Mouse (Mus musculus) small intestine, adult 2 months (tissue): ENCODE measurements around the gene Ntrk1.

Experiments
- CTCF ChIP-seq: fragments of 200-500 bp; IDR thresholded peaks from 2 replicates; pipeline ENCODE4 v1.5.1; 2012; ENCODE audit warnings: low read depth, mild to moderate bottlenecking, control low read depth, inconsistent platforms, low read length, moderate library complexity, mixed read lengths; ENCODE audit not compliant: insufficient replicate concordance, insufficient read length; ENCODE audit errors: extremely low read depth
- POLR2A ChIP-seq: fragments of 200-500 bp; IDR thresholded peaks from 2 replicates; pipeline ENCODE4 v1.6.1; 2012; ENCODE audit warnings: low read depth, mild to moderate bottlenecking, control low read depth, inconsistent platforms, low read length, moderate library complexity

DNA sequence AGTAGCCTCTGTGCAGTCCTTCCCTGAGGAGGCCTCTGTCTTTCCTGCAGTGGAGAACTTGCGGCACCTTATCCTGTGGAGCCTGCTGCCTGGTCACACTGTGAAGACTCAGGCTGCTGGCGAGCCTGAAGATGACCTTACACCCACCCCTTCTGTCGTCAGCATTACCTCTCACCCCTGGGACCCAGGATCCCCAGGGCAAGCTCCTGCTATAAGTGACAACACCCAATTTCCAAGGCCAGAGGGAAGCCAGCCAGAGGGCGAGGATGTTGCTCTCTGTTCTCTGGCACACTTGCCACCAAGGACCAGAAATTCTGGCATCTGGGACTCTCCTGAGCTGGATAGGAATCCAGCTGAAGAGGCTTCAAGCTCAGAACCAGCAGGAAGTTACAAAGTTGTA, 61.9 kb downstream of the Ntrk1 start:
- no peak for TF ChIP-seq CTCF
- no peak for TF ChIP-seq POLR2A
